Mouse (Mus musculus) stomach, embryonic 14.5 days (tissue): ENCODE results near the gene Slc16a11. TPM values are rescaled to one million over a fixed set of nuclear protein-coding genes. Genes with fewer than 3 reads are reported as not detected.
A peak's percentile ranks its signal among the peaks of the same experiment; 100 is the strongest.

Source experiments
- ATAC-seq: fragments of 200-750 bp; cut with Nextera tagmentation; 2 replicates; pipeline ENCODE4 v1.8.0; 2017; ENCODE audit warnings: low read depth, moderate TSS enrichment; ENCODE audit not compliant: insufficient number of reproducible peaks, insufficient read depth, low FRiP score
- H3K27ac ChIP-seq: fragments of 300-500 bp; sonication (generic); 2 replicates; pipeline ENCODE4 v1.5.1; 2014; ENCODE audit warnings: mild to moderate bottlenecking, low read length, moderate library complexity, mixed read lengths
- H3K27me3 ChIP-seq: fragments of 300-500 bp; sonication (generic); 2 replicates; pipeline ENCODE4 v1.6.1; 2014; ENCODE audit warnings: low read length, control low read depth, mixed read lengths; ENCODE audit not compliant: control insufficient read depth, insufficient read depth
- H3K36me3 ChIP-seq: fragments of 300-500 bp; sonication (generic); 2 replicates; pipeline ENCODE4 v1.6.1; 2014; ENCODE audit warnings: mild to moderate bottlenecking, control low read depth, low read length, moderate library complexity, mixed read lengths; ENCODE audit not compliant: control insufficient read depth, insufficient read depth
- H3K4me1 ChIP-seq: fragments of 300-500 bp; sonication (generic); 2 replicates; pipeline ENCODE4 v1.6.1; 2014; ENCODE audit warnings: low read length, control low read depth, mixed read lengths; ENCODE audit not compliant: control insufficient read depth, insufficient read depth
- H3K4me2 ChIP-seq: fragments of 300-500 bp; sonication (generic); replicated peaks from 2 replicates; pipeline ENCODE4 v1.6.1; 2014; ENCODE audit warnings: low read depth, low read length, control low read depth
- H3K4me3 ChIP-seq: fragments of 300-500 bp; sonication (generic); 2 replicates; pipeline ENCODE4 v1.5.1; 2014; ENCODE audit warnings: low read depth, low read length, control low read depth
- H3K9ac ChIP-seq: fragments of 300-500 bp; sonication (generic); replicated peaks from 2 replicates; pipeline ENCODE4 v1.6.1; 2014; ENCODE audit warnings: low read depth, mild to moderate bottlenecking, control low read depth, low read length, moderate library complexity, mixed read lengths
- H3K9me3 ChIP-seq: fragments of 300-500 bp; sonication (generic); 2 replicates; pipeline ENCODE4 v1.6.1; 2016; ENCODE audit warnings: low read depth, low read length, control low read depth; ENCODE audit not compliant: control insufficient read depth
- WGBS: fragments of 180-500 bp; shearing (Covaris S2); extraction: QIAGEN DNeasy Blood & Tissue Kit; methylation state at CpG from one replicate; pipeline ENCODE4 v1.1.7; 2014; 5-methylcytosine and 5-hydroxymethylcytosine counted together
- microRNA counts: library from miRNA; unstranded; fragments of <30 nt; microRNA quantifications from one replicate; lab custom pipeline; 2016
- microRNA-seq: library from miRNA; unstranded; fragments of <30 nt; microRNA quantifications from one replicate; pipeline ENCODE4, GENCODE M21; 2016
- polyA plus RNA-seq: library from polyadenylated mRNA; unstranded; fragments of >200 nt; fragmentation: Nextera tagmentation; extraction: Ambion mirVana; gene quantifications from 2 replicates; pipeline ENCODE4 v1.2.1, GENCODE M21; 2014

Gene Slc16a11
- polyA plus RNA-seq, 1 experiment from 2014 or later = 0.69 TPM

DNA sequence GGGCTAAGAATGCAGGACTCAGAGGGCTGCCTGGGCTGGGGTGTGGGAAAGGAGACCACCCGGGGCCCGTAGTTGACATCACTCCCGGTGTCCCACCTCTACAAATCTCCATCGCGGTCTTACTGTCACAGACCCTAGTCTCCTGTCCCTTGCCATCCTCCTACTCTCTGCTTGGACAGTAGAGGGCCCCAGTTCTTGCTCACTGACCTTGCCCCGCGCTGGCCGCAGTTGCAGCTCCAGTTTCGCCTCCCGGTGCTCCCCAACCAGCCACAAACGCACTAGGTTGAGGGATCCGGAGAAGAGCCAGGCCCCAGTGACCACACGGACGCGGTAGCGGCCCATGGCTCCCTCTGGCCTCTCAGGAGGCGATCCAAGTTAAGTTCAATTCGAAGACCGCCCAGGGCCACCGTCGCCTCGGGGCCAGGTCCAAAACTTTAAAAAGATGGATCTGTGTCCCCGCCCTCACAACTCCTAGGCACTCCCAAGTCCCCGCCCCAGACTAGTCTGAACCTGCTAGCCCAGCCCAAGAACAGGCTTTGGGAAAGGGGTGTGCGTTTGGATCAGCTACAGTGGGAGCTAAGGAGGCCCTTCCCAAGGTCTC is 42.5 kb downstream of the Slc16a11 start, which contains the start of gene Alox12:
Gene Alox12, minus strand, starts transcription at position 423 of the 601 bp plus-strand sequence.
- no peaks in the 10 kb centered on the region for H3K9me3 ChIP-seq
- no peak within 1 kb of the TSS; the same call in 1 of the 2 replicates for H3K9ac ChIP-seq
- 0 out of 2 replicates have a peak, but pooled peaks cover 4% of the 10 kb centered on the region for H3K4me1 ChIP-seq
- H3K27ac ChIP-seq = no peak within 1 kb of the TSS; the same call in 1 of the 2 replicates
- WGBS = 2% methylated on average over 25 of the region's 25 CpGs
- H3K4me2 ChIP-seq = peak within 1 kb of the TSS; percentile 45
- H3K4me3 ChIP-seq = peak within 1 kb of the TSS; percentile 27
- H3K27me3 ChIP-seq = 0 out of 2 replicates have a peak, but pooled peaks cover 7% of the 10 kb centered on the region
- no peaks in the 10 kb centered on the region for H3K36me3 ChIP-seq
- ATAC-seq = peak; percentile 76

DNA sequence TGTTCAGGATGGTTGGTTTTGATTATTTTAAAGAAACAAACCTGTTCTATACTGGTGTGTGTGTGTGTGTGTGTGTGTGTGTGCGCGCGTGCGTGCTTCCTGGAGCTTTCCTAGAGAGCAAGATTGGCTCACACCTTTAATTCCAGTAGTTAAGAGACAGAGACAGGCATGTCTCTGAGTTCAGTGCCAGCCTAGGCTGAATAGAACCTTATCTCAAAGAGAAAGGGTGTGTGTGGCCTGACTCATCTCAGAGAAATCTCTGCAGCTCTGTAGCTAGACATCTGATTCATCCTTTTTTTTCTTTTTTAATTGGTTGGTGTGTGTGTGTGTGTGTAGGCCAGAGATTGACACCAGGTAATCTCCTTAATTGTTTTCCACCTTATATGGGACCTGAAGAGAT is 46.5 kb downstream of the Slc16a11 start:
- H3K27ac ChIP-seq = no peak overlapping the region
- H3K9ac ChIP-seq = no peak overlapping the region
- no peaks in the 10 kb centered on the region for H3K9me3 ChIP-seq
- H3K4me2 ChIP-seq = no peak overlapping the region
- 0 out of 2 replicates have a peak, but pooled peaks cover 4% of the 10 kb centered on the region for H3K4me1 ChIP-seq
- WGBS = 87% methylated on average over 4 of the region's 4 CpGs
- no peak overlapping the region for H3K4me3 ChIP-seq
- H3K36me3 ChIP-seq = no peaks in the 10 kb centered on the region
- no peak for ATAC-seq
- 0 out of 2 replicates have a peak, but pooled peaks cover 3% of the 10 kb centered on the region for H3K27me3 ChIP-seq

DNA sequence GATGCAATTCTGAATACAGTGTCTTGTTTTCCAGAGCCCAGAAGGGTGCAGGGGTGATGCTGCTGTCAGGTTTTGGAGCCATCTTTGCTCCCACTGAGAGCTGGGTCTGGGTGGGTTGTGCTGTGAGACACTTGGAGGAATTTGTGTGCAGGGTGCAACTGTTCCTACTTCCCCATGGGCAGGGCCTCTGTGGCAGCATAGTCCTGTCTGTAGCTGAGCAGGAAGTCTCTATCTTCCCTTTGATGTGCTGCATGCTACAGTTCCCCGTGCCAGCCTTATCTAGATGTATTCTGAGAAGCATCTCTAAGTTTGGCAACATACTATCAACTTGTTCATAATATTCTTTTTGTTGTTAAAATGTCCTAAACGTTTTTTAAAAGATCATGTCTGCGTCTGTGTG is 52.7 kb downstream of the Slc16a11 start:
- 45% methylated on average over 3 of the region's 3 CpGs for WGBS
- Histone ChIP-seq H3K4me3 (no peak overlapping the region), H3K4me1 (no peaks in the 10 kb centered on the region), H3K9me3 (no peaks in the 10 kb centered on the region), H3K4me2 (no peak overlapping the region), H3K9ac (no peak overlapping the region), H3K27ac (no peak overlapping the region), H3K36me3 (no peaks in the 10 kb centered on the region), H3K27me3 (no peaks in the 10 kb centered on the region)
- ATAC-seq = no peak

DNA sequence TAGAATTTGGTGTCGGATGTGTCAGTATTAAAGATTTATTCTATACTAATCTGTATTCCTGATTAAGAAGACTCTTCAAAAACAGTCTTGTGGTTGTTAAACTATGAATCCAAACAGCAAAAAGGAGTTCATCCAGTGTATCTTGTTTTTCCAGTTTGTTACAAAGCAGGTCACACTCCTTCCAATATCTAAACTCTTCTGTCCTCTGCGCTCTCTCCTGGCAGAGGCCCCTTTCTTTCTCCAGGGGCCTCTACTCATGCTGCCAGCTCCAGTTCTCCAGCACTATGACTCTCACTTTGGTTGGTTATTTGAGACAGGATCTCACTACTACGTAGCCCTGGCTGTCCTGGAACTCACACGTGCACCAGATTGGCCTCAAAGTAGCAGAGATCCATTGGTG is 53.3 kb downstream of the Slc16a11 start:
- no peaks in the 10 kb centered on the region for H3K4me1 ChIP-seq
- H3K36me3 ChIP-seq = no peaks in the 10 kb centered on the region
- no peak overlapping the region for H3K27ac ChIP-seq
- ATAC-seq = no peak
- no peak overlapping the region for H3K4me2 ChIP-seq
- no peak overlapping the region for H3K4me3 ChIP-seq
- H3K27me3 ChIP-seq = no peaks in the 10 kb centered on the region
- 61% methylated on average over 4 of the region's 4 CpGs for WGBS
- H3K9ac ChIP-seq = no peak overlapping the region
- no peaks in the 10 kb centered on the region for H3K9me3 ChIP-seq

MicroRNAs encoded within 50 kb of the gene (microRNA counts, 519-probe panel; counts per million panel counts)
- microRNA mmu-miR-195 (lab: Ali Mortazavi, UCI) = not detected
- microRNA mmu-miR-497 (lab: Ali Mortazavi, UCI) = 2,038 counts per million, percentile 24 among the panel's probes with 10 or more counts

Small RNA genes lying within 50 kb of the gene (microRNA-seq; reads per million reads assigned to microRNA genes)
- 956 reads per million, percentile 71 among the genes with 10 or more reads in this experiment for gene Mir195a
- not detected for gene Mir497
- gene Mir497b = not detected

Other genes with a start within 250 kb of the Slc16a11 start
- 196 and 205 TPM in 2 replicates for gene Cldn7, start 248.0 kb upstream of the Slc16a11 start, polyA plus RNA-seq
- 27.2 and 29.5 TPM in 2 replicates for gene Ctdnep1, start 231.6 kb upstream of the Slc16a11 start, polyA plus RNA-seq
- 104 and 111 TPM in 2 replicates for gene Elp5, start 230.2 kb upstream of the Slc16a11 start, polyA plus RNA-seq
- 496 and 523 TPM in 2 replicates for gene Gabarap, start 221.6 kb upstream of the Slc16a11 start, polyA plus RNA-seq
- 40.2 and 47.9 TPM in 2 replicates for gene Phf23, start 217.0 kb upstream of the Slc16a11 start, polyA plus RNA-seq
- gene Dvl2, start 212.2 kb upstream of the Slc16a11 start, polyA plus RNA-seq = 29.0 and 29.9 TPM in 2 replicates
- 61.3 and 62.7 TPM in 2 replicates for gene Acadvl, start 197.3 kb upstream of the Slc16a11 start, polyA plus RNA-seq
- gene Dlg4, start 195.8 kb upstream of the Slc16a11 start, polyA plus RNA-seq = 12.4 and 13.8 TPM in 2 replicates
- not detected in 2 replicates for gene Asgr1, start 158.7 kb upstream of the Slc16a11 start, polyA plus RNA-seq
- gene Asgr2, start 120.1 kb upstream of the Slc16a11 start, polyA plus RNA-seq = 0.54 TPM in 1 of 2 replicates, not detected in the other
- gene Mgl2, start 82.4 kb upstream of the Slc16a11 start, polyA plus RNA-seq = 0.25 and 0.29 TPM in 2 replicates
- gene Clec10a, start 56.6 kb upstream of the Slc16a11 start, polyA plus RNA-seq = 0.98 and 1.0 TPM in 2 replicates
- 5.6 and 8.8 TPM in 2 replicates for gene Slc16a13, start 8.3 kb downstream of the Slc16a11 start, polyA plus RNA-seq
- gene Bcl6b, start 17.0 kb downstream of the Slc16a11 start, polyA plus RNA-seq = 11.3 and 12.0 TPM in 2 replicates
- gene 0610010K14Rik, start 25.2 kb downstream of the Slc16a11 start, polyA plus RNA-seq = 164 and 167 TPM in 2 replicates
- 9.2 and 13.3 TPM in 2 replicates for gene Gm21988, start 27.1 kb downstream of the Slc16a11 start, polyA plus RNA-seq
- 157 and 164 TPM in 2 replicates for gene Rnasek, start 27.1 kb downstream of the Slc16a11 start, polyA plus RNA-seq
- gene Alox12, start 42.6 kb downstream of the Slc16a11 start, polyA plus RNA-seq = 13.0 and 14.6 TPM in 2 replicates
- not detected in 2 replicates for gene Alox12e, start 109.9 kb downstream of the Slc16a11 start, polyA plus RNA-seq
- gene Alox15, start 139.3 kb downstream of the Slc16a11 start, polyA plus RNA-seq = 2.4 and 4.1 TPM in 2 replicates
- gene Pelp1, start 197.3 kb downstream of the Slc16a11 start, polyA plus RNA-seq = 31.6 and 34.4 TPM in 2 replicates
- 15.9 and 17.2 TPM in 2 replicates for gene Arrb2, start 219.9 kb downstream of the Slc16a11 start, polyA plus RNA-seq
- gene Med11, start 239.2 kb downstream of the Slc16a11 start, polyA plus RNA-seq = 48.6 and 49.8 TPM in 2 replicates
- 0.39 and 0.50 TPM in 2 replicates for gene Zmynd15, start 246.7 kb downstream of the Slc16a11 start, polyA plus RNA-seq
- gene Cxcl16, start 247.2 kb downstream of the Slc16a11 start, polyA plus RNA-seq = 7.8 and 8.6 TPM in 2 replicates